Mouse (Mus musculus) liver, embryonic 13.5 days (tissue): ENCODE measurements at regions not wholly inside any gene's neighbourhood (a gene's known extent, or its start where the extent isn't known, plus 50 kb on each side); places are given as distances from the start of the nearest gene placed in this dataset.

Experiments used
- ATAC-seq: fragments of 200-750 bp; cut with Nextera tagmentation; 2 replicates; pipeline ENCODE4 v1.8.0; 2017; ENCODE audit warnings: low read depth, mild to moderate bottlenecking, moderate number of reproducible peaks, moderate library complexity
- DNase-seq: peaks from one replicate; pipeline ENCODE4 v3.0.0; 2022
- H3K27ac ChIP-seq: fragments of 300-500 bp; sonication (generic); 2 replicates; pipeline ENCODE4 v1.5.1; 2015; ENCODE audit warnings: moderate library complexity, mild to moderate bottlenecking, inconsistent platforms
- H3K27me3 ChIP-seq: fragments of 300-500 bp; sonication (generic); 2 replicates; pipeline ENCODE4 v1.6.1; 2015; ENCODE audit warnings: mild to moderate bottlenecking, inconsistent platforms
- H3K36me3 ChIP-seq: fragments of 300-500 bp; sonication (generic); 2 replicates; pipeline ENCODE4 v1.6.1; 2015; ENCODE audit warnings: mild to moderate bottlenecking, inconsistent platforms
- H3K4me1 ChIP-seq: fragments of 300-500 bp; sonication (generic); replicated peaks from 2 replicates; pipeline ENCODE4 v1.6.1; 2015; ENCODE audit warnings: inconsistent platforms
- H3K4me2 ChIP-seq: fragments of 300-500 bp; sonication (generic); 2 replicates; pipeline ENCODE4 v1.6.1; 2015; ENCODE audit warnings: inconsistent platforms, mild to moderate bottlenecking, moderate library complexity
- H3K4me3 ChIP-seq: fragments of 300-500 bp; sonication (generic); replicated peaks from 2 replicates; pipeline ENCODE4 v1.5.1; 2015; ENCODE audit warnings: mild to moderate bottlenecking, inconsistent platforms
- H3K9ac ChIP-seq: fragments of 300-500 bp; sonication (generic); 2 replicates; pipeline ENCODE4 v1.6.1; 2015; ENCODE audit warnings: mild to moderate bottlenecking, inconsistent platforms
- H3K9me3 ChIP-seq: fragments of 300-500 bp; sonication (generic); replicated peaks from 2 replicates; pipeline ENCODE4 v1.6.1; 2016; ENCODE audit warnings: inconsistent platforms
- WGBS: fragments of 180-500 bp; shearing (Covaris S2); methylation state at CpG from one replicate; pipeline ENCODE4 v1.1.7; 2015; ENCODE audit not compliant: insufficient replicate concordance; 5-methylcytosine and 5-hydroxymethylcytosine counted together

DNA sequence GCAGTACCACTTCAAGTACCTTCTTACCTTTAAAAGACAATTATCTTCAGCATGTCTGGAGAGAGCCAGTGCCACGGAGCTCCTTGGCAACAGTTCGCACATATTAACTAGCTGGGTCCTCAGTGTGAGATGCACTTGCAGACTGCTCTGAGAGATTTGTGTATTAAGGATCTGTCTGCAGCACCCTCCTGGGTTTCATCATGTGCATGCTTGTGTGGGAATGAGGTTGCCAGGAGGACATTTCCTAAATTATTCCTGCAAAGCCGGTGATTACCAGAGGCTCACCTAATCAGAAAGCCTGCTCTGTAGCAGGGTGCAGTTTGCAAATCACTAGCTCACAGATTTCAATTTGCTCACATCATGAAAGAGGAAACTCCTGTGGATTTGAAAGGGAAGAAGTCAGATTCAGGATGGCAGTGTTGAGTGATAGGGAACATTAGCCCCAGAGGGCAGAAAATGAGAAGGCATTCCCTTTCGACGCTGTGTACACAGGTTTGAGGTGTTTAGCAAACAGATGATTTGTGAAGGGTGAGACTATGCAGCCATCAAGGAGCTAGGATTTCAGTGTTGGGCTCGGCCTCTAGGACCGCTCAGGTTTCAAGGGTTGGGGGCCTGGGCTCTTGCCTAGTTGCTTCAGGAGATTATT is 257.3 kb upstream of the Arglu1 start:
- Histone ChIP-seq H3K27ac (no peak overlapping the region), H3K4me2 (no peak overlapping the region), H3K9me3 (no peaks in the 10 kb centered on the region), H3K4me3 (no peak overlapping the region), H3K27me3 (no peaks in the 10 kb centered on the region), H3K36me3 (no peaks in the 10 kb centered on the region), H3K4me1 (0 out of 2 replicates have a peak, but pooled peaks cover 5% of the 10 kb centered on the region), H3K9ac (no peak overlapping the region)
- DNase-seq (no peak), ATAC-seq (no peak)
- WGBS: 46% methylated on average over 7 of the region's 7 CpGs

DNA sequence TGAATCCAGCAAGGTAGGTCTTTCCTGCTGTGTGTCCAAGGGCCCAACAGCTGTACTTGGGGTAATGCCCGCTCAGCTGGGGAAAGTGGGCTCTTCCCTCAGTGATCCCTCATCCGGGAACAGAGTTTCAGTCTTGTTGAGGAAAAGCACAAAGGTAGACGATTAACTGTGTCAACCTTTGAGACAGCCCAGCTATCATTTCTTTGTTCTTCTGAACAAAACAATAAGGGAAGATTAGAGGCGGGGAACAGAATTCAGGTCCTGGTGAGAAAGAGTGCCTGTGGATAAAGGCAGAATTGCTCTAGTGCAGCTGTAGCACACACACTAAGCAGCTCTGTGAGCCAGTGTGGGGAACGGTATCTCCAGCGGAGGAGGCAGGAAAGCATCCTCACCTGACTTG is 252.7 kb upstream of the Arglu1 start:
- Histone ChIP-seq H3K4me1 (no peaks in the 10 kb centered on the region), H3K9ac (no peak overlapping the region), H3K27ac (no peak overlapping the region), H3K36me3 (no peaks in the 10 kb centered on the region), H3K9me3 (no peaks in the 10 kb centered on the region), H3K4me2 (no peak overlapping the region), H3K4me3 (no peak overlapping the region), H3K27me3 (no peaks in the 10 kb centered on the region)
- WGBS: 67% methylated on average over 6 of the region's 6 CpGs
- DNase-seq (no peak), ATAC-seq (no peak)

DNA sequence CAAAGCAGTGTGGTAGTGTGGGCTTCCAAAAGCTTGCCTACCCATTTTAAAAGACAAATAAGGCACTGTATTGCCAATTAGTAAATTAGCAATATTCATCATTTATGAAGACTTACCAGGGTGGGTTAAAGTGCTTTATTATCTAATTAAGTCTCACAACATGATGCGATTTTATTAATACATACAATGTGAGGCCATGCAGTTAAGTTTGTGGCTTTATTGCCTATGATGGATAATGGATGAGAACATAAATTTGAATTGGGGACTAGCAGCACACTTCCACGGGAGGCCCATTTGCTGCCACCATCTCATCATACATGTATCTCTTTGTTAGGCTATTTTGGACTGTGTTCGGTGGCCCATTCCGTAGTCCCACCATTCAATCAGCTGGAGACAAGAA is 250.6 kb upstream of the Arglu1 start:
- no peak overlapping the region for H3K4me2 ChIP-seq
- ATAC-seq: no peak

DNA sequence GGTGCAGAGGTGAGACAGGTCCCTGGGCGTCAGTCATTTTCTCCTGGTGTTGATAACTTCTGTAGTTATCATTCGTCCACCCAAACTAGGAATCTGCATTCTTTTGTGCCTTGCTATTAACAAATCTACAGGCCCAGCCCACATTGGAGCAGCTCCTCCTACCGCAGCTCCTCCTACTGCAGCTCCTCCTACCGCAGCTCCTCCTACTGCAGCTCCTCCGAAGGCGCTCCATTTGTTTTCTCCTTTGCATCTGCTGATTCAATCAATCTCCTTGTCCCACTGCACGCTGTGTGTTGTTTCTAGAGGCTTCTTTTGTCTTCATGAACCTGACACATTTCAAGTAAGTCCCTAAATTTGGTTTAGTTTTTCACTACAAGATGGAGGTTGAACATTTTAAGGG is 248.2 kb upstream of the Arglu1 start:
- DNase-seq (no peak), ATAC-seq (no peak)
- Histone ChIP-seq H3K4me2 (no peak overlapping the region), H3K36me3 (no peaks in the 10 kb centered on the region), H3K4me3 (no peak overlapping the region), H3K9me3 (no peaks in the 10 kb centered on the region), H3K9ac (no peak overlapping the region), H3K27me3 (no peaks in the 10 kb centered on the region), H3K4me1 (no peaks in the 10 kb centered on the region), H3K27ac (no peak overlapping the region)
- 53% methylated on average over 7 of the region's 7 CpGs for WGBS

More for the DNA sequence above, 250.6 kb upstream of the Arglu1 start:
- WGBS: 72% methylated on average over 4 of the region's 4 CpGs
- H3K9me3 ChIP-seq: no peaks in the 10 kb centered on the region
- H3K27me3 ChIP-seq: no peaks in the 10 kb centered on the region
- no peak overlapping the region for H3K27ac ChIP-seq
- H3K36me3 ChIP-seq: no peaks in the 10 kb centered on the region
- no peak for DNase-seq
- H3K4me1 ChIP-seq: no peaks in the 10 kb centered on the region
- no peak overlapping the region for H3K4me3 ChIP-seq
- H3K9ac ChIP-seq: no peak overlapping the region

DNA sequence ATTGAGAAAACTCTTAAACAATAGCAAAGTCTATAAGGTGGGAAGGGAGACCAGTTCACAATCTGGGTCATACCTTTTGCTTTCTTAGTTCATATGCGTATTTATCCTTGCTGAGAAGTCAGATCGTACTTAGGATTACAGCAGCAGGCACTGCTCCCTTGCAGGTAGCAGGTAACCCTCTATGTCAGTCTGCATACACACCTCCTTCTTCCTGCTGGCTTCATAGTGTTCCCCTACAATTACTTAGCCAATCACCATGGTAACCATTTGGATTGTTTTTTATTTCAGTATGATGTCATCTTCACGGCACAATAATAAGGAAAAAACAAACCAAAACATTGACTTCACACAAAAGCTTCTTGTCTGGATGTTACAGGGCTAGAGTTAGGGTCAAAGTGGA is 242.1 kb upstream of the Arglu1 start:
- H3K4me3 ChIP-seq: no peak overlapping the region
- 76% methylated on average over 3 of the region's 3 CpGs for WGBS
- H3K27ac ChIP-seq: no peak overlapping the region
- H3K4me1 ChIP-seq: no peaks in the 10 kb centered on the region
- no peaks in the 10 kb centered on the region for H3K36me3 ChIP-seq
- H3K9me3 ChIP-seq: no peaks in the 10 kb centered on the region
- H3K4me2 ChIP-seq: no peak overlapping the region
- DNase-seq (no peak), ATAC-seq (no peak)
- H3K9ac ChIP-seq: no peak overlapping the region
- no peaks in the 10 kb centered on the region for H3K27me3 ChIP-seq

DNA sequence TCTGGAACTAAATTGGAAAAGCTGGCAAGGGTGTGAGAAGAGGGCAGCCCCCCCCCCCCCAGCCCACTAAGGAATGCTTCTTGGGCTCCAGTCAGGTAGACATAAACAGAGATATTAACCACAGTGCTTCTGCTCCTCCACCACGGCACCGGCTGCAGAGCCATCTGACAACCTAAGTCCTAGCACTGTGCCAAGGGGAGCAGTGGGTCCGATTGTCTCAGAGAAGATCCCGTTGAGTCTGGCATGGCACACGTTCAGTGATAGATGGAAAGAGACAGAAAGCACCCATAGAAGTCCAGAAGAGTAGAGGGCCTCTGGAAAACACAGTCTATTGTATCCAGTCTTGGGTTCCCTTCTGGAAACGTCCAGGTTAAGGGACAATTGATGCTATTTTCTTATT is 241.4 kb upstream of the Arglu1 start:
- H3K27ac ChIP-seq: no peak overlapping the region
- DNase-seq (no peak), ATAC-seq (no peak)
- 62% methylated on average over 6 of the region's 6 CpGs for WGBS
- H3K9me3 ChIP-seq: no peaks in the 10 kb centered on the region
- H3K4me1 ChIP-seq: no peaks in the 10 kb centered on the region
- H3K4me2 ChIP-seq: no peak overlapping the region
- no peaks in the 10 kb centered on the region for H3K27me3 ChIP-seq
- H3K9ac ChIP-seq: no peak overlapping the region
- H3K4me3 ChIP-seq: no peak overlapping the region
- no peaks in the 10 kb centered on the region for H3K36me3 ChIP-seq

DNA sequence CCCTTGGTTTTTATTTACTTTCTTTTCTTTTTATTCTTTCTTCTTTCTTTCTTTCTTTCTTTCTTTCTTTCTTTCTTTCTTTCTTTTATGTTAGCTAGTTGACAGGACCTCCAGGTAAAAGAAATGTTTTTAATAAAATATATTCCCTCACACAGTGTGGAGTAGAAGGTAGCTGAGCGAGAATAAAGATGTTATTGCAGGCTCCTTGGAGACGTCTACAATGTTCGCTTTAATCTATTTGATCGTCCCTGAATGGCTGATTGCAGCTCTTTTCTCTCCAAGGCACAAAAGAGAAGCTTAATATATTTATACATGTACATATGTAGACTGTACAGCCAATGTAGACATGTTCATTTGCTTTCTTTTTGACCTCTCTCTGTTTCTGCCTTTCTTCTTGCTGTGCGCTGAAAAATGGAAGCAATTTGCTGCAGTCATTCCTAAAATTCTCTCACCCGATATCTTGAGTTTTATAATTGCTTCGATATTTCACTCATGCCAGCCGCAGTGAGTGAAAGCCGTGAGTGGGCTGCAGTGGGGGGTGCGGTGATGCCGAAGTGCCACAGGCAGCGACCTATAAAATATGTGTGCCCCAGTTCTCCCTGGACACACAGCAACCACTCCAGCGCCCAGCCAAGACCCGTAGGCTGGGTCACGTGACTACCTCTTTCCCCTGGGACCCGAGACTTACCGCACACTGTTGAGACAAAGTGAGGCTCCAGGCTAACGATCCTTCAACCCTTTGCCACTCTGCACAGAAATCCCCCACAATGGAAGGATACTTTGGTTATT is 237.9 kb upstream of the Arglu1 start:
- ATAC-seq: no peak
- Histone ChIP-seq H3K4me1 (no peaks in the 10 kb centered on the region), H3K36me3 (no peaks in the 10 kb centered on the region), H3K9me3 (no peaks in the 10 kb centered on the region), H3K27me3 (no peaks in the 10 kb centered on the region), H3K4me2 (no peak overlapping the region), H3K9ac (no peak overlapping the region), H3K4me3 (no peak overlapping the region), H3K27ac (no peak overlapping the region)
- WGBS: 78% methylated on average over 18 of the region's 18 CpGs
- DNase-seq: no peak

DNA sequence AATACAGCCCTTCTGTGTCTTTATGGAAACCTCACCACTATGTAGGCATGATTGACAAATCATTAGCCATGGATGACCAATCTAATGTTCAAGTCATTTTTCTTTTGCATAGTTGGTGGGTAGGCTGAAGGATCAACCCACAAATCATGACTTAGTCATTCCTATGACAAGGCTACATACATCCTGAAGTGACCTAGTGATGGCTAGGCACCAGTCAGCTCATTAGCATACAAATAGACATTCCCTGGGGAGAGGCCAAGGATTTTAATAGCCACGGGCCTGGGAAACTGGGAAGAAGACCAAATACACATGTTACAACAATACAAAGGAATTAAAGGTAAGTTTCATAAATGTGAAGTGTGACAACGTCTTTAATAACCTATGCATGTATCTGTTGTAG is 231.1 kb upstream of the Arglu1 start:
- Histone ChIP-seq H3K27ac (no peak overlapping the region), H3K4me2 (no peak overlapping the region), H3K27me3 (no peaks in the 10 kb centered on the region), H3K9ac (no peak overlapping the region), H3K4me1 (no peaks in the 10 kb centered on the region), H3K4me3 (no peak overlapping the region), H3K9me3 (no peaks in the 10 kb centered on the region), H3K36me3 (no peaks in the 10 kb centered on the region)
- WGBS: 54% methylated on average over 2 of the region's 2 CpGs
- DNase-seq (no peak), ATAC-seq (no peak)

DNA sequence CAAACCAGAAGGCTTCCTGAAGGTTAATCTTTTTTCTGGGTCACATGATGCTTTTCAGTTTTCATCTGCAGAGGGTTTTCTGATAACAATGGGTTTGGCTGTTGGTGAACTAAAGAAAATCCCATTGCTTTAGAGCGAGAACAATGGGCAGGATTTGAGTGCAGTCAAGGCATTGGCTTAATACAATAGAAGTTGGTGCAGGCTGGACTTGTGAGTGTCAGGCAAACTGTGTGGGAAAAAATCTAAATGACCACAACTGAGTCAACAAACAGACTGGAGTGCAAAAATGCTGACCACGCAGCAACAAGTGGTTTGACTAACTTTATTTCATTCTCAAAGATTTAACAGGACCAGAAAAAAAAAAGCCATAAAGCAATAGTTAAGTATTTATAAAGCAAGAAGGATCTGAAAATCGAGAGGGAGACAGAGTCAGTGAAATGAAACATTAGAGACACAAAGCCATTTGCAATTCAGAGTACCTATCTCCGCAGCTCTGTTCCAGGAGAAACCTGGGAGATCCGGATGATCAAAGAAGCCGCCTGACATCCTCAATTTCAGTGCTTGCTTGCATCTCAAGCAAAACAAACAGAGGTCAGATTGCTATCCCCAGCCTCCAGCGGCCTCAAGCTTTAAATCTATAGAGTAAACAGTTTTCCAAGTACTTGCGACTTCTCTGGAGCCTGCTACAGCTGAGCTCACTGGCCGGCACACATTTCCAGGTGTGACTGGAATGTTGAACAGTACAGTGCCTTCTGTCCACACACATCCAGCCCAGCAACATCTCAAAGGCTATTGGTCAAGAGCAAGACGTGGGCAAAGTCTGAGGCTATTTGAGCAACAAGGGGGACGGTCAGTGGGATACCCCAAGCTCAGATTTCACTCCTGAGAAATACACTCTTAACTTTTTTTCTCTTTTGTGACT is 229.5 kb upstream of the Arglu1 start:
- H3K27ac ChIP-seq: no peak overlapping the region
- H3K4me1 ChIP-seq: no peaks in the 10 kb centered on the region
- no peak overlapping the region for H3K4me3 ChIP-seq
- H3K27me3 ChIP-seq: no peaks in the 10 kb centered on the region
- no peaks in the 10 kb centered on the region for H3K36me3 ChIP-seq
- ATAC-seq: no peak
- WGBS: 22% methylated on average over 11 of the region's 11 CpGs
- H3K9ac ChIP-seq: no peak overlapping the region
- H3K9me3 ChIP-seq: no peaks in the 10 kb centered on the region
- no peak for DNase-seq
- no peak overlapping the region for H3K4me2 ChIP-seq

DNA sequence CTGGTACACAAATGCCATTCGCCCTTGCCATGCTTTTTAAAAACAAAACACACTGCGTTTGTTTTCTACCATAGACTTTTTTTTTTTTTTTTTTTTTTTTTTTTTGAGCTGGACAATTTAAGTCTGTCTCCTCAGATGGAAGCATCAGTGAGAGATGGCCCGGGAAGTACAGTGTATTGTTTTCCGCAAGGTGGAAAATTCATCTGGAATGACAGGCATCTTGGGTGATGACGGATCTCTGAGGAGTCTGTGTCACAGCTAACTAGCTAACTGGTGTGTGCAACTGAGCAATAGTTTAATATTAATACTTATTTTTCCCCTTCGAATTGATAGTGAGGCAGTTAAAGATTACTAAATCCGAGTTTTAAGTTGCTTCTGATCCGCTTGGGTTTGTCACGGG is 228.7 kb upstream of the Arglu1 start:
- Histone ChIP-seq H3K9ac (no peak overlapping the region), H3K9me3 (no peaks in the 10 kb centered on the region), H3K27me3 (no peaks in the 10 kb centered on the region), H3K27ac (no peak overlapping the region), H3K4me2 (no peak overlapping the region), H3K4me3 (no peak overlapping the region), H3K36me3 (no peaks in the 10 kb centered on the region), H3K4me1 (no peaks in the 10 kb centered on the region)
- WGBS: 70% methylated on average over 9 of the region's 9 CpGs
- ATAC-seq (no peak), DNase-seq (no peak)

DNA sequence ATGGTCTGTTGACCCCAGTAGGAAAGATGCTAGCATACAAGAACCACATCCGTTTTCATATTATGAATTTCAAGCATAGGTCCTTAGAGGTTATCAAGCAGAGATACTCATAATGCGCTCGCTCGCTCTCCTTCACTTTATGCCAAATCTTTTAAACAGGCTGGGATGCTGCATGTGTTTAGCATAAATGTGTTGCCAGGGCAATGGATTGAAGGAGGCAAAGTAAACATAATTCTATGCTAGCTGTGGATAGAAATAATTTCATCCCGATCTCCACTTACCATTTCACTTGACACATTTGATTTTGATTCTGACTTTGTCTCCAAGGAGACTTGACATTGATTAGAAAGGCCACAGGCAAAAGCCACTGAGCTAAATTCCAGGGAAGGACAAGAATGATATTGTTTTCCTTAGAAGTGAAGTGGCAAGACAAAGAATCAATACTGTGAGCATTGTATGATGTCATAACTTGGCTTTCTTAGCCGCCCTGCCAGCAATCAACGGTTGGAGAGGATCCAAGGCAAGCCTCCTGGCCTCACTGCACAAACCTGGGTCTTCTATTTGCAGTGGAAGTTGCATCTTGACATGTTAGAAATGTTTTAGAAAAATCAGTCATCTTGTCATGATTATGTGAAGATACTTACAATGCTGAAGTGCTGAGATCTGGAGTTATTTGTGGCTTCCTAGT is 217.3 kb upstream of the Arglu1 start:
- Histone ChIP-seq H3K27me3 (no peaks in the 10 kb centered on the region), H3K36me3 (no peaks in the 10 kb centered on the region), H3K9me3 (no peaks in the 10 kb centered on the region), H3K4me2 (no peak overlapping the region), H3K4me1 (no peaks in the 10 kb centered on the region), H3K27ac (no peak overlapping the region), H3K9ac (no peak overlapping the region), H3K4me3 (no peak overlapping the region)
- DNase-seq: no peak
- no peak for ATAC-seq
- 75% methylated on average over 7 of the region's 7 CpGs for WGBS
